Mouse (Mus musculus): ENCODE results near the gene Mpped2. TPM values are rescaled to one million over a fixed set of nuclear protein-coding genes. Genes with fewer than 3 reads are reported as not detected.
A peak's percentile ranks its signal among the peaks of the same experiment; 100 is the strongest.

Mpped2 gene
- total RNA-seq, 1 experiment from 2014 or later: 0.73 TPM

DNA sequence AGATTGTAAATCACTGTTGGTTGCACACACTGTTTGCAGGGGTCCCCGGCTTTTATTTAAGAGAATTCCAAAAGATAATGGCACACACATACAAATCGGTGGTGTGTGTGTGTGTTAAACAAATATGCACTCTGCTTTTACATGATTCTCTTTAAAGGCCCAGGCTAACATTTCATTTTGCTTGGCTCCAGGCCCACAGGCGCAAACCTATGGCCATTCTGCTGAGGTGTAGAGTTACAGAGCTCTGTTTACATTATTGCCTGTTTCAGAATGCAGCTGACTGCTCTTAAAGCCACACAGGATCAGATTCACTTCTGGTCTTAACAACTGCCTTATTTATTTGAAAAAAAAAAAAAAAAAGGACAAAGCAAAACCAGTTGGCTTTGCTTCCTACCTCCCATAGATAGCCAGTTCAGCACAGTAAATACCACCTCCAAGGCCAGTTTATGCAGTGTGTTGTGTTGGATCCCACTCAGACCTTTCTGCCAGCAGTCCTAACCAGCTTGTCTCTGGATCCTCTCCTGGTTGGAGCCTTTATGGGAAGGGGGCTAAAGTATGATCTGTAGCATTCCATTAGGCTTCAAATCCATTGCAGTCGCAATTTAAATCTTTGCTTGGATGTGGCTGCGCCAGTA, 96.7 kb downstream of the Mpped2 start:
- no peak for ATAC-seq (replicated peaks; ENCODE audit: low read depth, poor library complexity, severe bottlenecking)

DNA sequence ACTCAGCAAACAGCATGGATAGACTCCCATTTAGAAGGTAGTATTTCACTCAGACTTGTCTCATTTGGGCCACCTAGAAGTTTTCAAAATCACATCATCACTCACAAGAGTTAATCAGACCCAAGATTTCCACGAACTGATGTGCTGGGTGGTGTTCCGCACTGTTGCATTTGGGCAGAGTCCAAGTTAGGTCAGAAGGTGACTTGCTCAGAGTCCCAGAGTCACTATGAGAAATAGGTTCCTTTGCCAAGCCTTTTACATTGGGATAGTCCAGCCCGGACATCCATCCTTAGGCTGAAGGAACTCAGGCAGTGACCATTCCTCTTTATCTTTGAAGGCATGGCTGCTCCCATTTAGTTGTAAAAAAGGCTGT, 97.2 kb downstream of the Mpped2 start:
- no peak for ATAC-seq (replicated peaks; ENCODE audit: low read depth, poor library complexity, severe bottlenecking)

DNA sequence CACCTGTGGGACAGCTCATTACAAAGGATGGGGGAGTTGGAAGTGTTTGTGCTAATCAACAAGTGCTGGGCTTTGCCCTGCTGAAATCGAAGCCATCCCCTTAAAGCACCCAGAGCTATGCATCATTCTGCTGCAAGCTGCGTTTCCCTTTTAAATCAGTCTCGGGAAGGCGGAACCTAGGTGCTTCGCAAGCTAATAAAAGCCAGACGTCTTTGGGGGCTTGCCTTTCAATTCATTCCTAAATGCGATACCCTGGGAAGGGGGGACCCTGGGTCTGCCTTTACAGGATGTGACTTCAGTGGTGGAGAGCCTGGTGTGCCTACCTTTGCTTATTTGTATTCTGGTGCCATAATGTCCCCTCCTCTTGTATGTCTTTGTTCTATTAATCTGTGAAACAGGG, 103.2 kb downstream of the Mpped2 start:
- no peak for ATAC-seq (replicated peaks; ENCODE audit: low read depth, poor library complexity, severe bottlenecking)

DNA sequence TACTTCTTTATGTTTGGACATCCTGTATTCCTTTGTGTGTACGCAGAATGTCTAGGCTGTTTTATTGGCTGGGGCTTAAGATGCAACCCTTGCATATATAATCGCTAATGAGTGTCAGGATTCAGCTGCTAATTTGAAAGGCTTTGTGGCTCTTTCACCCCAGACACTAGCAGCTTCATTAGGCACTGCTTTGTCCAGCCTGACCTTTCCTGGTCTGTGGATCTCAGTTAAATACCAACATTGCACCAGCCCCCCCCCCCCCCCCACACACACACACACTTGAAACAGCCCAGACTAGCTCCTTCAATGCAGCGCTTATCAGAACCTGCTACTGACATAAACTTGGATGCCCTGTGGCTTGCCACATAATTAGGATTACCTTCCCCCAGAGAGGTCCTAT, 104.8 kb downstream of the Mpped2 start:
- no peak for ATAC-seq (replicated peaks; ENCODE audit: low read depth, poor library complexity, severe bottlenecking)

DNA sequence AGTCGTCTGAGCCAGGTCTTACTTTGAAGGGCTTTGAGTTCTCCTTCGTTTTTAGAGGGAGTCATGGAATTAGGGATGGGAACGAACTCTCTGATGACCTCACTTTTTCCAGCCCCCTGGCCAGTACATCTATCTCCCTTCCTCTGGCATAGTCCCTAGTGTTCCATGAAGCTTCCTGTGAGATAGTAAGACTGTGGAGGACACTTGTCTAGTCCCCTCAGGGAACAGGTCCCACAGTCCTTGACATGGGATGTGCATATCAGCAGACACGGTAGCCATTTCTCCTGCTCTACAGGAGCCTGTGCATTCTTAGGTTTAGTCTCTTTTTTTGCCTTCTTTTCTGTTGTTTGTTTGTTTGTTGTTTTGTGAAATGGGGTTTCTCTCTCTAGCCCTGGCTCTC, 105.8 kb downstream of the Mpped2 start:
- no peak for ATAC-seq (replicated peaks; ENCODE audit: low read depth, poor library complexity, severe bottlenecking)

DNA sequence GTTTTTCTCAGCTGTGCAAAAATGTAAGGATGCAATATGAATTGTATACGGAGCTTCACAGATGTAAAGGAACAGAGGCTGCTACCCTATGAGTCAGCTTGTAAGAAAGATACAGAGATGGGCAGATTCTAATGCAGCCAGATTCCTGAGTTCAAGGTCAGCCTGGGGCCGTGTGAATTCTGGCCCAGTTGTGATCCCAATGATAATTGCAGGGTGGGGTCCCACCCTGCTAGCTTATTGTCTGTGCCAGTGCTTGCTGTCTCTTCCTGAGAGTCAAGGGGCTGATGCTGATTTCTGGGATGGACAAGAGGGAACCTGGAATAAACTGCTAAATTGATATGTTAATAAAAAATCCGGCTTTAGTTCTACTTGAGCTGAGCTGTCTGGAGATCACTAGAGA, 122.8 kb downstream of the Mpped2 start:
- ATAC-seq (replicated peaks; ENCODE audit: low read depth, poor library complexity, severe bottlenecking): no peak

DNA sequence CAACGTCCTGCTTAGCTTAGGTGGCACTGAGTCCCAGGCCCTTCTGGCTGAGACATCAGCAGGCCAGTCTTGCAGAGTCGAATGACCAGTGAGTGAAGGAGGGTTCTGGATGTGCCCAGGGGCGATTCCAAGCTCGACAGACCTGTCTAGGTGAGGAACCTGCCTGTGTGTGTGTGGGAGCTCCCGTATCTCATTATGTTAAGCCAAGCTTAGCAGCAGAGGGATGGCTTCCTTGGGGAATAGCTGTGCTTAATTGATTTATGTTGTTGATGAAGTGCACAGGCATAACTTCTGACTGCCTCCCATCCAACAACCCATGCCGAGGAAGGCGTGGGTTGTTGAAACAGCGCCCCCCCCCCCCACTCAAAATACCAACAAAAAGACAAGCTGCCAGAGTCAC, 128.2 kb downstream of the Mpped2 start:
- no peak for ATAC-seq (replicated peaks; ENCODE audit: low read depth, poor library complexity, severe bottlenecking)

DNA sequence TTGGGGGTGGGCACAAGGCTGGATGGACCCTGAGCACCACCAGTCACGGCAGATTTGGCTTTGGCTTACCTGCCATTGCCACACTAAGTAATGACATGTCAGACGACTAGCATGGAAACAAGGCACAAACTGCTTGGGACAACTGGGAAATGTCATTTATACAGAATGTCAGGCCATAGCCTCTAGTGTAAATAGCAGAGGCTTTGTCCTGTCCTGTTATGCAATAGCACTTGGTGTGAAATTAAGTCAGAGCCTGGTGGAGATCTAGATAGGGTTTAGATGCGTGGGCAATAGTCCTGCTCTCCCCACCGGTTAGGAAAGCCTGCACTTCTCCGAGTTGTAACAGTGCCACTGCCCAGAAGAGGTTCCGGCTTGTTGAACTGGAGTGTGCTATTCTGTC, 128.8 kb downstream of the Mpped2 start:
- no peak for ATAC-seq (replicated peaks; ENCODE audit: low read depth, poor library complexity, severe bottlenecking)

DNA sequence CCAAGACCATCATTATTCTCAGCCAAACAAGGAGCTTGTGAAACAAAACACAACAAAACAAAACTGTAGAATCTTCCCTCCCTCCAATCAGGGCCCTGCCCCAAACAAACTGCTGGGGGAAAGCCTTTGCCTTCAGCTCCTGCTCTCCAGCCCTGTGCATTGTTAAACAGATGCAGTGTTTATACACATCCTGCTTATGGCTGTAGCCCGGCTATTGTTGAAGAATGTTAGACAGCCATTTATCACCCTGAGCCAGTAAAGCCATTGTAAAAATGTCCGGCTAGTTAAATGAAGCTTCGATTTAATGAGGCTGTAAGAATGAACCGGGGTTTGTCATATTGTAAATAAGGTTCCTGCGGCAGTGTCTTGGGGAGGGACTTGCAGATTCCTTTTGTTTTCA, 129.5 kb downstream of the Mpped2 start:
- ATAC-seq (replicated peaks; ENCODE audit: low read depth, poor library complexity, severe bottlenecking): no peak

DNA sequence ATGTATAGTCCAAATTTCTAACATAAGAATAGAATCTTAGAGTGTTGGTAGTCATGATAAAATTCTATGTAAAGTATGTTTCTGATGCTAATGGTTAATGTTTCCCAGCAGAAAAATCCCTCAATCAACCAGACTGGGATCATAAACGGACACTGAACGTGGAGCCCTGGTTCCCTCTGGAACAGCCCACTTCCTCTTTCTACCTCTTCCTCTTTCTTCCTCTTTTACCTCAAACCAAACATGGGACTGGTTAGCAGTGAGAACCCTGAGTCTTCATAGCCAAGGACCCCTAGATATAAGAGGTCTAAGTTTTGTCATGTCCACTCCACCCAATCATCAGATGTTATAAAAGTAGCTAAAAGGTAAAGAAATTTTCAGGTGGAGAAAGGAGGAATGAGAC, 132.4 kb downstream of the Mpped2 start:
- peak; percentile 90 for ATAC-seq (replicated peaks; ENCODE audit: low read depth, poor library complexity, severe bottlenecking)

DNA sequence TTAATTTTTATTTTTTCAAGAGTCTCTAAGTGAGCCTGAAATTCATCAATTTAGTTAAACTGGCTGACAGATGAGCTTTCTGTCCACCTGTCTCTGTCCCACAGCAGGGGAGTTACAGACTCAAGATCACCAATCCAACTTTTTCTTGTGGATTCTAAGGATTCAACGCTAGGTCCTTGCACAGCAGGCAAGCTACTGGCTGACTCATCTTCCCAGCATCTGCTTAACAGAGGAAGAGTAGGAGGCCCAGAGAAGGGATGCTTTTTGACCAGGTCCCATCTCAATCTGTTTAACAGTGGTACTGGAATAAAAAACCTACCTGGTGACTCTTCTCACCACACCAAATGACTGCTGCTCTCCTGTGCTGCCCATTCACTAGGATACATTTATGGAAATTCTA, 133.0 kb downstream of the Mpped2 start:
- ATAC-seq (replicated peaks; ENCODE audit: low read depth, poor library complexity, severe bottlenecking): no peak

DNA sequence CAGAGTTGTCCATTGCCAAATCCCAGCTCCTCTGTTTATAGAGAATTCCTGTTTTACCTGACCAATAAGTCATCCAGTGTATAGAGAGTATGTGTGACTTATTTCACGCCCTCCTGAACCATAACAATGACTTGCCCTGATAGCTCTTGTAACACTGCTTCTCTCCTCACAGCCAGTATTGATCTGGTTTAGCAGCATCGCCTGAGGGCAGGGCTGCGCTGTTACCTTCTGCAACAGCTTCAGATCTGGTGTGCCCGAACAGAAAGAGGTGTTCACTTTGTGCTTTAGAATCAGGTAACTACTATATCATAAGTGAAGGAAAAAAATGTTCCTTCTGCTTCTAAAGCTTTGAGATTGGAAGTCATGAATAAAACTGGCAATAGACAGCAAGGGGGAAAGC, 133.7 kb downstream of the Mpped2 start:
- ATAC-seq (replicated peaks; ENCODE audit: low read depth, poor library complexity, severe bottlenecking): no peak

DNA sequence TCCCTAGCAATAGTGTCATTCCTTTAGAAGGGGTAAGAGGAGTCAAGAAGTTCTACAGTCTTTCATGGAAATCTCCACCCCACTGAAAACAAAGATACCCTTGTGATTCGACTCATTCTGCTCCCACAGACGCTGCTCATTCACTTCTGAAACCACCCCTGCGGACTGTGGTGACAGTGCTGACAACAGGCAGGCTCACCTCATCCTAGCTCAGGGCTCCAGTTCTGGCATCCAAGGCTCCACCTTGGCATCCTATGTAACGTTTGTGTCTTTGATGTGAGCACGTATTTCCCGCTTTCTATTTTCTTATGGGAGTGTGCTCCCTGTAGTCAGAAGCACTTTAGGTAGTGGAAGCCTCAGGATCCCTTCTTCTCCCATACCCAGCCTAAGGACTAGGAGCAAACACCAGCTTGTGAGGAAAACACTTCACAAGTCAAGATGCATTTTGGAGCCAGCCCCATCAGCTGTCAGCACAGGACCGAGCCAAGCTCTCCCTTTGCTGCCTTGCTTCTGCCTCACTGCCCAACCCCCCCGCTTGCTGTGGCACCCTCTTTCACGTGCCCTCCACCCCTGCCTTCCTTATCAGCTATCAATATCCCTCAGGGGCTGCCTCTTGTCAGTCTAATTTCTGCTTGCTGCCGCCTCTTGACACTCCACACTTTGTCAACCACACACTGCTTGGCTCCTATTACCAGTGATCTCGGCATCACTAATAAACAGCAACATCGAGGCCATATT, 135.7 kb downstream of the Mpped2 start:
- no peak for ATAC-seq (replicated peaks; ENCODE audit: low read depth, poor library complexity, severe bottlenecking)

DNA sequence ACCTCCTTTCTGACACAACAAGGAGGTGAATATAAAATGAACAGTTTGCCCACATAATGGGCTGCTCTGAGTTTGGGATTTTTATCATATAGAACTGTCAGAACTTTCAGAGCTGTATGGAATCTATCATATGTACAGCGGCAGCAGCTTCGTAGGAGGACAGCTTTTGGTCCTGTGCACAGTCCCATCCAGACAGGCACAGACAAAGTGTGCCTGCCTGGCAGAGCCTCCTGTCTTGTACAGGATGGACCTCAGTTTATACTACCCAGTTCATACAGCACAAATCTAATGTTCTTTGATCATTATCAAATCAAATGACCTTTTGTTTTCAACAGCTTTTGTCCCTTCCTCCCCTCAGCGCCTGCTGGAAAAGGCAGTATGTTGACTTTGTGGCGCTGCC, 136.4 kb downstream of the Mpped2 start:
- no peak for ATAC-seq (replicated peaks; ENCODE audit: low read depth, poor library complexity, severe bottlenecking)

DNA sequence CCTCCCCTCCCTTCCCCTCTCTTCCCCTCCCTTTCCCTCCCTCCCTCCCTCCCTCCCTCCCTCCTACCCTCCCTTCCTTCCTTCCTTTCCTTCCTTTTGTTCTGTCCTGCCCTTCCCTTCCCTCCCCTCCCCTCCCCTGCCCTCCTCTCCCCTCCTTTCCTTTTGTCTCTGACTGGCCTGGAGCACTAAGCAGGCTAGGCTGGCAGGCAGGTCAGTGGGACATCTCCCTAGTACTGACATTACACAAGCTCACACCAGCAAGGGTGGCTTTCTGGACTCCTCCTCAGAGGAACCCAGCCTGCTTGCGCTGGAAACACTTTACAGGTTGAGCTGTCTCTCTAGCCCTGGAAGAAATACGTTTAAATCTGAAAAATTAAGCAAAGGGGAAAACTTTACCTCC, 139.5 kb downstream of the Mpped2 start:
- ATAC-seq (replicated peaks; ENCODE audit: low read depth, poor library complexity, severe bottlenecking): no peak

DNA sequence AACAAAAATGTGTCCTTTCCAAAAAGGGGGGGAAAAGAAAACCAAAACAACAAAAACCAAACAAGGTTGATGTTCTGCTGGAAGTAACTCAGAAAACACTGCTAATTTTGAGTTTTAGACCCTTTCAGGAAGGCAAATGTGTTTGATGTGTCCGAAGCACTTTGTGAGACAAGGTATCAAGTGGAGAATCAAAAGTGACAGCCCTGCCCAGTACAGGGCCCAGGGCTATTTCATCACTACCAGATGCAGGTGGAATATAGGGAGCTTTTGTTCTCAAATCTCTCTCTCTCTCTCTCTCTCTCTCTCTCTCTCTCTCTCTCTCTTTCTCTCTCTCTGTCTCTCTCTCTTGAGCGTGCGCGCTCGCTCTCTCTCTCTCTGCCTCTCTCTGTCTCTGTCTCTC, 140.1 kb downstream of the Mpped2 start:
- ATAC-seq (replicated peaks; ENCODE audit: low read depth, poor library complexity, severe bottlenecking): no peak

DNA sequence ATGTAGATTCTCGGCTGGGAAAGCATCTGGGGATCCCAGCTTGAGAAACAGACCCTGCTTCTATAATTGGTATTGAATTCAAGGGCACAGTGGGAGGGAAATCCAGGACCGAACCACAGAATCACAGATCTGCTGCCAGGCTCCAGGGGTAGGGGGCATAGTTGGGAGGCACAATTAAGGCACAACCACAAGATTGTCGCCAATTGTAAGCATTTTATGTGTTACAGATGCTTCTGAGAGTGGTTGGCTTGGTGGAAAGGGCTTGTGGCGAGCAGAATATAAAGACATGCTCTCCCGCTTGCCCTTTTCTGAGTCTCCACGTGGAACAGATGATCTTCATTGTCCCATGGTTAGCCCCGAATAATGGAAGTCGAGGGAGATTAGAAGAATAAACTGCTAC, 142.3 kb downstream of the Mpped2 start:
- ATAC-seq (replicated peaks; ENCODE audit: low read depth, poor library complexity, severe bottlenecking): no peak

DNA sequence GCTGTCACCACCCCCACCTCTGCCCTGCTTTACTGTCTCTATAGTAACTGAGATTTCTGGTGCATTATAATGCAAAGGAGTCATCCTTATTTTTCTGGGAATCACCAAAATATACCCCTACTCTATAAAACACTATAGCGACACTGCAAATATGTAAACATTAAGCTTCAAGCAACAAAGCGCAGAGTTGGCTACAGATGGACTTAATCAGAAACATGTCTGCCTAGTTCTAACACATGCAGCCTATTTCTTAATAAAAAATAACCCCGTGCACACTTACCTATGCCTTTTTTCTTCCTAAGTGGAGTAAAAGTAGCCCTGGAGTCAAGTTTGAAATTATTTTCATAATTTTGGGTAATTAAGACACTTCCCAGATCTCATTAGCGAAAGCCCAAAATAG, 144.2 kb downstream of the Mpped2 start:
- no peak for ATAC-seq (replicated peaks; ENCODE audit: low read depth, poor library complexity, severe bottlenecking)

DNA sequence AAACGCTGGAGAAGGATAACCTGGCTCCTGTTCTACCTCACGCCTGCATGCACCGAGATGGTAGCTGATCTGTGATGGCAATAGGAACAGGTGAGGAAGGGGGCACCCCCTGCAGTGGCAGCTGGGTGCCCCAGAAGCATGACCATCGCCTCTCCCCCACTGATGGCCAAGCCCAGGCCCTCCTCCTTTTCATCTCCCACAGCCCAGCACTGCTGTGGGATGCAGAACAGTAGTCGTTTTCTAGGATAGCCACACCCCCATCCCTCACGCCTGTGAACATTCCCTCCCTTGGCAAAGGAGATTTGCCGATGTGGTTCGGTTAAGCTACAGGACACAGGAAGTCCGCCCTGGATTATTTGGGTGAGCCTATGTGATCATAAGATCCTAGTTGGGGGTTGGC, 151.1 kb downstream of the Mpped2 start:
- no peak for ATAC-seq (replicated peaks; ENCODE audit: low read depth, poor library complexity, severe bottlenecking)

DNA sequence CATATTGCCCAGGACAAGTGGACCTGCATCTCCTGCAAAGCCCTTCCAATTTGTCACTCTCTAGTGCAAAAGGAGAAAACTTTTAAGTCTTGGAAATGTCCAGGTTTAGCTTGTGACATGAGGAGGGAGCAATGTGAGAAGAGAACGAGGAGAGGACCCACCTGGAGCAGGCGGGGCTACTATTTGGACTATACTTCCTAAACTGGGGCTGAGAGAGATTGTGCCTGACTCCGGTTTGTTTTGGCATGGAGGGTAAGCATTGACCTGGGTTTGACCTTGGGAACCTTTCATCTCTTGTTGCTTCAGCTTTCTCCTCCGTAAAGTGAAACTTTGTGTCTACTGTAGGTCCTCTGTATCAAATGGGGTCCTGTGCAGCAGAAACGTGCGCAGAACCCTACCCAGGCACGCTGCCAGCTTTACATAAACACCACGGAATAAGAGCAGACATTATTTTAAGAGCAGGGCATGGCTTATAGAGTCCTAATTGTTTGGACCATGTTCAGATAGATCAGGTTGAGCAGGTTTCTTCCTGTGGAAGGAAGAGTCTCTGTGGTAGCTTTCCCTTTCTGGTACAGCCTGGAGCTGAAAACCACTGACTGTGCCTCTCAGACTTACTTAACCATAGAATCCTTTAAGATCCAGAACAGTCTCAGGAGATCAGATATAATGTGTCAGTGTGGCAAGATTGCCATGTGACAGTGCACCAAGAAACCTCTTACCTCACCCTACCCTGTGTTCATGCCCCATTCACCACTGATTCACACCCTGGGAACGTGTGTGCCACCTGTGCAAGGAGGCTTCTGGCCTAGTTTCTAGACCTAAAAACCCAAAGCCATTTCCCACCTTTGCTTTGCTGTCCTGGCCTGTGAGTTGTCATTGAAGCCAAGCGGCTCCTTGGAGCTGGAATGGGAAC, 152.0 kb downstream of the Mpped2 start:
- no peak for ATAC-seq (replicated peaks; ENCODE audit: low read depth, poor library complexity, severe bottlenecking)

DNA sequence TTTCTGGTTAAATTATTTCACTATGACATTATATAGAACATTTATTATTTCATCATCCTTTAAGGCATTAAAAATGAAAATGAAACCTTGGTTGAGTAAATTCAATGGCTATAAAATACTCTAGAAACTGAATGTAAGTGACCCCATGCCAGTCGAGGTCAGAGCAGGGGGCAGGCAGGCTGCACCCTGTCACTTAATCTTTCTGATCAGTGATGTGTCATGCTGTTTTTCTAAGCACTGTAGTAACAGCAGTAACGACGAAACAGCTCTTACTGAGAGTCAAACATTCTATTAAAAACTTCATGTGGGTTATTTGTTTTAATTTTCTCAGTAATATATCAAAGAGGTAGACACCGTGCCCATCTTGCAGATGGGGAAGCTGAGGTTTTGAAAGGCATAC, 153.4 kb downstream of the Mpped2 start:
- ATAC-seq (replicated peaks; ENCODE audit: low read depth, poor library complexity, severe bottlenecking): peak; percentile 52; the same call in 1 of the 2 replicates
